Mouse (Mus musculus) ES-Bruce4 (cell line): ENCODE measurements at regions not wholly inside any gene's neighbourhood (a gene's known extent, or its start where the extent isn't known, plus 50 kb on each side); places are given as distances from the start of the nearest gene placed in this dataset.

Source experiments
- CTCF ChIP-seq: IDR thresholded peaks from one replicate; pipeline ENCODE4 v1.8.1; 2011; ENCODE audit warnings: low read depth, low read length
- EP300 ChIP-seq: IDR thresholded peaks from 2 replicates; pipeline ENCODE4 v1.6.1; 2011; ENCODE audit warnings: low read depth, low read length; ENCODE audit not compliant: insufficient read depth
- POLR2A ChIP-seq: IDR thresholded peaks from one replicate; pipeline ENCODE4 v1.8.1; 2011; ENCODE audit warnings: low read length; ENCODE audit not compliant: insufficient read depth

DNA sequence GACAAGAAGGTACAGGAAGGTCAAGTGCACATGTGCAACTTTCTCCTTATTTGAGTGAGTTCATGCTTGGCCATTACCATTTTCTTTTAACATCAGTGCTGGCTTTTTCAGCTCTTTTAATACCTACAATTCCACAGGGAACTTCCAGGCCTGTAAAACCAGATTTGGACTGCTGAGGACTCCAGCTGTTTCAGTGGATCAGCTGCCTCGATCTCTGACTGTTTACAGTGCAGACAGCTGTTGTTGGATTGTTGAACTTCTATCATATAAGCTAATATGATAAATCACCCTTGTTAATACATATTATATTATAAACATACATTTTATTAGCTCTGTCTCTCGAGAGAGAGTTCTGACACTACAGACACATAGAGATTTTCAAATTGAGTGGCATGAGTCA lies 126.1 kb upstream of the Adamts5 start:
- no peak for TF ChIP-seq CTCF
- no peak for TF ChIP-seq EP300
- TF ChIP-seq POLR2A = no peak
